Mouse (Mus musculus): ENCODE data around the gene Trim80. TPM values are rescaled to one million over a fixed set of nuclear protein-coding genes. Genes with fewer than 3 reads are reported as not detected.
"Not testable (repeated sequence)": the region's sequence is repeated elsewhere in the genome, so short reads cannot be mapped to it uniquely, and the experiment has no call there.

Gene Trim80
- polyA plus RNA-seq, 1 experiment from 2014 or later, result 0.19 TPM

GRCm38 (mm10) chr11:115463397-115463796, 23.1 kb downstream of the Trim80 start:
- H3K27ac ChIP-seq (ENCODE audit: poor library complexity, severe bottlenecking), result no peak overlapping the region
- no peak overlapping the region for H3K4me2 ChIP-seq
- WGBS, result 48% methylated on average over 11 of the region's 11 CpGs
- H3K36me3 ChIP-seq, result no peaks in the 10 kb centered on the region
- H3K4me3 ChIP-seq, result no peak overlapping the region
- H3K4me1 ChIP-seq (replicated peaks), result peaks cover 21% of the 10 kb centered on the region
- ATAC-seq (ENCODE audit: insufficient number of reproducible peaks, low FRiP score), result no peak
- H3K27me3 ChIP-seq (replicated peaks), result peaks cover 9% of the 10 kb centered on the region; the same call in 1 of the 2 replicates
- H3K9me3 ChIP-seq (replicated peaks), result no peaks in the 10 kb centered on the region
- no peak overlapping the region for H3K9ac ChIP-seq

DNA sequence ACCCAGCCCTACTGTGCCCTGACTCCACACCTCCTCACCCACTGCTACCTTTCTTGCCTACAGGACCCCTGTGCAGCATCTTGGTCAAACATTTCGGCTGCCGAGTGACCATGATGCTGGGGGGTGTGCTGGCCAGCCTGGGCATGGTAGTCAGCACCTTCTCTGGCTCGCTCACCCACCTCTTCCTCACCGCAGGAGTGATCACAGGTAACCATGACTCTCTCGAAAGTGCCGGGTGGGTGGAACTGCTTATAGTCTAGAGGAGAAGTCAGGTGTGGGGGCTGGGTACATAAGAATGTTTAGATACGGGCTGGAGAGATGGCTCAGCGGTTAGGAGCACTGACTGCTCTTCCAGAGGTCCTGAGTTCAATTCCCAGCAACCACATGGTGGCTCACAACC, 24.5 kb downstream of the Trim80 start:
- no peak overlapping the region for H3K4me3 ChIP-seq

GRCm38 (mm10) chr11:115467217-115467618, 26.9 kb downstream of the Trim80 start:
- Histone ChIP-seq H3K27me3 (replicated peaks) (peaks cover 7% of the 10 kb centered on the region; the same call in 1 of the 2 replicates), H3K4me1 (replicated peaks) (peaks cover 21% of the 10 kb centered on the region), H3K4me2 (no peak overlapping the region), H3K9me3 (replicated peaks) (no peaks in the 10 kb centered on the region), H3K27ac (ENCODE audit: poor library complexity, severe bottlenecking) (no peak overlapping the region), H3K36me3 (no peaks in the 10 kb centered on the region), H3K9ac (0 out of 2 replicates have a peak overlapping the region, but pooled peaks have one; percentile 19), H3K4me3 (no peak overlapping the region)
- WGBS, result 21% methylated on average over 4 of the region's 4 CpGs
- ATAC-seq (ENCODE audit: insufficient number of reproducible peaks, low FRiP score), result no peak

More for the DNA sequence above, 24.5 kb downstream of the Trim80 start:
- Histone ChIP-seq H3K4me1 (replicated peaks) (peaks cover 21% of the 10 kb centered on the region), H3K27me3 (replicated peaks) (peaks cover 9% of the 10 kb centered on the region; the same call in 1 of the 2 replicates), H3K4me2 (no peak overlapping the region), H3K9ac (no peak overlapping the region), H3K36me3 (no peaks in the 10 kb centered on the region), H3K27ac (ENCODE audit: poor library complexity, severe bottlenecking) (no peak overlapping the region), H3K9me3 (replicated peaks) (no peaks in the 10 kb centered on the region)
- WGBS, result 85% methylated on average over 8 of the region's 8 CpGs
- ATAC-seq (ENCODE audit: insufficient number of reproducible peaks, low FRiP score), result no peak

DNA sequence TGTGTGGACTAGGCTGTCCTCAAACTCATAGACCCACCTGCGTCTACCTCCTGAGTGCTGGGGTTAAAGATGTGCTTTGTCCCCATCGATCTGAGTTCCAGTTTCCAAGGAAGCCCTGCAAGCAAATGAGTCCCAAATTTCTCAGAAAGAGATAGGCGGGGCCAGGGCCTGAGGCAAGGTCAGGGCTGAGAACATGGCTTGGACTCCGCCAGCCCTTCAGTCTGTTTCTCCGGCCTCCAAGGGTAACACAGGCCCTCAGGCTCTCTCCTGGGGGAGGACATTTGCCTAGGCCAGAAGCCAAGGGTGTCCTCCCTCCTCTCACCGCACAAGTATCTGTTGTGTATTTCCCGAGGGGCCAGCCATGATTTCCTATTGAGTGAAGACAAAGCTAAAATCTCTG, 31.8 kb downstream of the Trim80 start:
- Histone ChIP-seq H3K4me3 (no peak overlapping the region), H3K9me3 (replicated peaks) (no peaks in the 10 kb centered on the region), H3K36me3 (no peaks in the 10 kb centered on the region), H3K9ac (no peak overlapping the region; the same call in 1 of the 2 replicates), H3K27me3 (replicated peaks) (no peaks in the 10 kb centered on the region), H3K4me1 (replicated peaks) (peaks cover 44% of the 10 kb centered on the region), H3K4me2 (no peak overlapping the region), H3K27ac (ENCODE audit: poor library complexity, severe bottlenecking) (no peak overlapping the region)
- 75% methylated on average over 7 of the region's 7 CpGs for WGBS
- no peak for ATAC-seq (ENCODE audit: insufficient number of reproducible peaks, low FRiP score)

GRCm38 (mm10) chr11:115473626-115474275, 33.4 kb downstream of the Trim80 start:
- peak overlapping the region; percentile 16; the same call in 1 of the 2 replicates for H3K9ac ChIP-seq
- 15% methylated on average over 15 of the region's 15 CpGs for WGBS
- peak; percentile 66 for ATAC-seq (ENCODE audit: insufficient number of reproducible peaks, low FRiP score)

DNA sequence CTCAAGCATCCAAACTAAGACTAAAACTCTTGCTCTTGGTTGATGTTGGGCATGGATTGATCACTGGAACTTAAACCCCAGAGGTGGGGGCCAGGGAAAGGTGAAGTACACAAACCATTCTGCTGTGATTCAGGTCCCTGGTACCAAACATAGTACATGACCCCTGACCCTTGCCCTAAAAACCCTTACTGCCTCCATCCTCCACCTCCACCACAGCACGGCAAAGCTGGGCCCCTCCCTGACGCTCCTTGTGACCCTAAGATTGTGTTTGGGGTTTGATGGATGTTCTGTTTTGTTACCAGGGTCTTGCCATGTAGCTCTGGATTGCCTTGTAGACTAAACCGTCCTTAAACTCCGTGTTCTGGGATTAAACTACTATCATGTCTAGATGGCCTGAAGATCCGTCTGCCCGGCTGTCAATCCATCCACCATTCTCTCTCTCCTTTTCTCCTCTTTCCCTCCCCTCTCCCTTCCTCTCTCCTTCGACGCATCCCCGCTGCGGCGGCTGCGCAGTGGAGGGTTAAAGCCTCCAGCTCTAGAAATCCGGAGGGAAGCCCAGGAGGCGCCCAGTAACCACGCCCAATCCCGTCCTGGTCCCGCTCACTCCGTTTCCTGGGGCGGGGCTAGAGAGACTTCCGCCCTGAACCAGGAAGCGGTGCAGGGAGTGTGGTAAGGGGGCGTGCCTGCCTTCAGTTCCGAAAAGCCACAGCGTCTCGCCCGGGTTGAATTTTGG, 34.8 kb downstream of the Trim80 start, which contains the start of gene Armc7:
Gene Armc7, plus strand, starts transcription at position 643 of the 733 bp plus-strand sequence.
- peak; percentile 93 for ATAC-seq (ENCODE audit: insufficient number of reproducible peaks, low FRiP score)
- peak within 1 kb of the TSS; percentile 85 for H3K9ac ChIP-seq
- H3K4me3 ChIP-seq, result peak within 1 kb of the TSS; percentile 94
- H3K9me3 ChIP-seq (replicated peaks), result no peaks in the 10 kb centered on the region
- peak within 1 kb of the TSS; percentile 97 for H3K4me2 ChIP-seq
- under 1% methylated on average over 26 of the region's 26 CpGs for WGBS
- H3K27ac ChIP-seq (ENCODE audit: poor library complexity, severe bottlenecking), result peak within 1 kb of the TSS; percentile 76
- H3K4me1 ChIP-seq (replicated peaks), result peaks cover 40% of the 10 kb centered on the region
- no peaks in the 10 kb centered on the region for H3K36me3 ChIP-seq
- no peaks in the 10 kb centered on the region for H3K27me3 ChIP-seq (replicated peaks)

More at GRCm38 (mm10) chr11:115473626-115474275, 33.4 kb downstream of the Trim80 start:
- Histone ChIP-seq H3K4me2 (peak overlapping the region; percentile 21; the same call in 1 of the 2 replicates), H3K27me3 (replicated peaks) (no peaks in the 10 kb centered on the region), H3K27ac (ENCODE audit: poor library complexity, severe bottlenecking) (peak overlapping the region; percentile 76), H3K4me1 (replicated peaks) (peaks cover 40% of the 10 kb centered on the region), H3K36me3 (no peaks in the 10 kb centered on the region), H3K4me3 (no peak overlapping the region), H3K9me3 (replicated peaks) (no peaks in the 10 kb centered on the region)

DNA sequence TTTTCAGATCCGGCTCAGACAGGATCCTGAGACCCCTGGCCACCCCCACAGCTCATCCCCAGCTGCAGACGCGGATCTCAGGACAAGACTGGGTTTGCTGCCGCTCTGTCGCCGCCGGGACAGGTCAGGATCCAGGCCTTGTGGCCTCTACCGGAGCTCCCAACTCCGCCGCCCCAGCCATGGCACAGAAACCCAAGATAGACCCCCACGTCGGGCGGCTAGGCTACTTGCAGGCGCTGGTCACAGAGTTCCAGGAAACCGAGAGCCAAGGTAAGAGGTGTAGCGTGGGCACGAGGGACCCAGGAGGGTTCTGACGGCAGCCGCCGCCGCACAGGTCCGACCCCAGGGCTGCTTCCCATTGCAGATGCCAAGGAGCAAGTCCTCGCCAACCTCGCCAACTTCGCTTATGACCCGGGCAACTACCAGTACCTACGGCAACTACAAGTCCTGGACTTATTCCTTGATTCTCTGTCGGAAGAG, 35.5 kb downstream of the Trim80 start:
- Histone ChIP-seq H3K9ac (peak overlapping the region; percentile 85), H3K4me2 (peak overlapping the region; percentile 97), H3K27me3 (replicated peaks) (no peaks in the 10 kb centered on the region), H3K9me3 (replicated peaks) (no peaks in the 10 kb centered on the region), H3K27ac (ENCODE audit: poor library complexity, severe bottlenecking) (0 out of 2 replicates have a peak overlapping the region, but pooled peaks have one; percentile 14), H3K36me3 (no peaks in the 10 kb centered on the region), H3K4me3 (peak overlapping the region; percentile 94), H3K4me1 (replicated peaks) (peaks cover 40% of the 10 kb centered on the region)
- WGBS, result 4% methylated on average over 28 of the region's 28 CpGs
- 0 out of 2 replicates have a peak, but pooled peaks have one; percentile 6 for ATAC-seq (ENCODE audit: insufficient number of reproducible peaks, low FRiP score)

GRCm38 (mm10) chr11:115476630-115477029, 36.3 kb downstream of the Trim80 start:
- not testable (repeated sequence) for H3K9me3 ChIP-seq (replicated peaks); H3K27ac ChIP-seq (ENCODE audit: poor library complexity, severe bottlenecking); H3K27me3 ChIP-seq (replicated peaks); H3K4me3 ChIP-seq; ATAC-seq (ENCODE audit: insufficient number of reproducible peaks, low FRiP score); H3K36me3 ChIP-seq
- WGBS, result 77% methylated on average over 4 of the region's 4 CpGs
- peaks cover 40% of the 10 kb centered on the region for H3K4me1 ChIP-seq (replicated peaks)
- H3K9ac ChIP-seq, result peak overlapping the region; percentile 85; the same call in 1 of the 2 replicates
- H3K4me2 ChIP-seq, result peak overlapping the region; percentile 97

DNA sequence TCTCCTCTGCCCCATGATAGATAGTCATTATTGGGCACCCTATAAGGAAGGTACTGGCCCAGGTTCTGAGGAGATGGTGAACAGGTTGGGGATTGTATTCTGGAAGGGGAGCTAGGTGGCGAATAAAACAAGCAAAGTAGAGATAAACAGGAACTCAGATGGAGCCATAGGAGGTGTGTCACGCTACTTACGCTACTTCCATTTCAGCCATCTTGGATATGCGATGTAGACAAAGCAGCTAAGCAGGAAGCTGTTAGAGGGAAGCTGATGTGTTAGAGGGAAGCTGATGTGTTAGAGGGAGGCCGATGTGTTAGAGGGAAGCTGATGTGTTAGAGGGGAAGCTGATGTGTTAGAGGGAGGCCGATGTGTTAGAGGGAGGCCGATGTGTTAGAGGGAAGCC, 37.0 kb downstream of the Trim80 start:
- not testable (repeated sequence) for H3K27me3 ChIP-seq (replicated peaks); H3K36me3 ChIP-seq; H3K9ac ChIP-seq; H3K27ac ChIP-seq (ENCODE audit: poor library complexity, severe bottlenecking); H3K9me3 ChIP-seq (replicated peaks); H3K4me3 ChIP-seq; ATAC-seq (ENCODE audit: insufficient number of reproducible peaks, low FRiP score)
- 80% methylated on average over 7 of the region's 7 CpGs for WGBS
- Histone ChIP-seq H3K4me2 (peak overlapping the region; percentile 97; the same call in 1 of the 2 replicates), H3K4me1 (replicated peaks) (peaks cover 40% of the 10 kb centered on the region)

GRCm38 (mm10) chr11:115478296-115478938, 38.1 kb downstream of the Trim80 start:
- H3K36me3 ChIP-seq, result no peaks in the 10 kb centered on the region
- ATAC-seq (ENCODE audit: insufficient number of reproducible peaks, low FRiP score), result no peak
- no peaks in the 10 kb centered on the region for H3K27me3 ChIP-seq (replicated peaks)
- H3K4me2 ChIP-seq, result no peak overlapping the region
- H3K27ac ChIP-seq (ENCODE audit: poor library complexity, severe bottlenecking), result no peak overlapping the region
- WGBS, result 81% methylated on average over 9 of the region's 9 CpGs
- no peak overlapping the region for H3K4me3 ChIP-seq
- H3K4me1 ChIP-seq (replicated peaks), result peaks cover 30% of the 10 kb centered on the region
- H3K9ac ChIP-seq, result no peak overlapping the region
- H3K9me3 ChIP-seq (replicated peaks), result no peaks in the 10 kb centered on the region

Data from heart, embryonic 12.5 days (tissue).